In the genomic region with DNA sequence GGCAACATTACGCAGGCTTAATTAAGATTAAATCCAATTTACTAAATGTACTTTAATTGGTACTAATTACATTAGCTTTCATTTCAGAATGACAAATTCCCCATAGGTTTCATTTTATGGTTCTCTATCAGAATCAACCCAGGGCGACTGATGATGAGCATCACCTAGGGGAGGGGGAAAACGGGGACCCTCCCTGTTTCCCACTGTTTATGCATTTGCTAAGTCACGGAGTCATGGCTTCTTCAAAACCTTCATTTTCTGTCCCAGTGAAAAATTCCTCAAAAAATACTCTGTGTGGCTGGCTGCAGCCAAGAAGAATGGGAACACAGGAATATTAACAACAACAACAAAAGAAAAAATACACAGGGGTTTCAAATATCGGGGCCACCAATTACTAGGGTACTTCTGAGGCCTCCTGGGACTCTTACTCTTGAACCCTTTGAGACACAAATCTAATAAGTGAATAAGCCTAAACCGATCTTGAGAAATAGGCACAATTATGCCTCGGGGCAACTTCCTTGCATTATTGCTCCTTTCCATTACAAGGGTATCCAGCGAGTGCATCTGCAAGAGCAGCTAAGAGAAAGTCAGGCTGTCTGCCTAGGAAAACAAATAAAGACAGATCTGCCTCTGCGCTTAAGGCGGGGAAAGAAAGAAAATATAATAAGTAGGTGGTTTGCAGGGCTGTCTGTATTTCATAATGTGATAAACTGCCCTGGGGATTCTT, we compare ENCODE assay signal across 17 mouse cellular contexts. TPM values are rescaled to one million over a fixed set of nuclear protein-coding genes. Genes with fewer than 3 reads are reported as not detected.
A peak's percentile ranks its signal among the peaks of the same experiment; 100 is the strongest.
DNase-seq lines count a peak whose midpoint lies in the region; ATAC-seq and TF ChIP-seq lines count a peak whose summit lies in the region.
"Had no signal": no experiment of that assay in that cellular context is flagged by ENCODE, and none has a peak within 500 bp of the region (broad histone marks: within the 10 kb centered on the region; RNA-seq: fewer than 3 reads in every experiment).

No protein-coding gene starts in this region.

- H3K9ac ChIP-seq in neural tube, embryonic 11.5 days (ENCODE audit: low read length): no peak overlapping the region
- no peak overlapping the region for H3K9ac ChIP-seq in forebrain, embryonic 13.5 days
- no peak overlapping the region for H3K9ac ChIP-seq in hindbrain, postnatal 0 days (replicated peaks; ENCODE audit: low read length)
- no peak overlapping the region for H3K9ac ChIP-seq in neural tube, embryonic 15.5 days (replicated peaks)
- H3K9ac ChIP-seq: heart, embryonic 15.5 days; liver, embryonic 12.5 days had no signal

- no peaks in the 10 kb centered on the region for H3K27me3 ChIP-seq in neural tube, embryonic 11.5 days (ENCODE audit: control insufficient read depth, insufficient read depth, low read length)
- H3K27me3 ChIP-seq in forebrain, embryonic 13.5 days: peaks cover 2% of the 10 kb centered on the region
- H3K27me3 ChIP-seq in hindbrain, postnatal 0 days (ENCODE audit: insufficient read depth, low read length): no peaks in the 10 kb centered on the region
- H3K27me3 ChIP-seq in neural tube, embryonic 15.5 days (replicated peaks): no peaks in the 10 kb centered on the region
- H3K27me3 ChIP-seq: heart, embryonic 15.5 days; liver, embryonic 12.5 days had no signal

- H3K27ac ChIP-seq in neural tube, embryonic 11.5 days (ENCODE audit: low read depth, low read length): no peak overlapping the region
- no peak overlapping the region for H3K27ac ChIP-seq in forebrain, embryonic 13.5 days
- no peak overlapping the region for H3K27ac ChIP-seq in hindbrain, postnatal 0 days
- no peak overlapping the region for H3K27ac ChIP-seq in neural tube, embryonic 15.5 days (replicated peaks)
- H3K27ac ChIP-seq: heart, embryonic 15.5 days; liver, embryonic 12.5 days had no signal

- no peak overlapping the region for H3K4me2 ChIP-seq in neural tube, embryonic 11.5 days (ENCODE audit: low read depth)
- peak overlapping the region; percentile 34 for H3K4me2 ChIP-seq in forebrain, embryonic 13.5 days
- peak overlapping the region; percentile 24 for H3K4me2 ChIP-seq in hindbrain, postnatal 0 days (ENCODE audit: low read depth, low read length)
- peak overlapping the region; percentile 43 for H3K4me2 ChIP-seq in neural tube, embryonic 15.5 days
- H3K4me2 ChIP-seq: heart, embryonic 15.5 days; liver, embryonic 12.5 days had no signal

- peak; percentile 12 for DNase-seq in neural tube, embryonic 11.5 days (ENCODE audit: low spot score)
- DNase-seq in neural tube, embryonic 10.5 days (ENCODE audit: extremely low spot score, low spot score): no peak
- DNase-seq in hindbrain, postnatal 0 days (ENCODE audit: low spot score): peak; percentile 27
- DNase-seq in lung, postnatal 36 days: no peak
- no peak for DNase-seq in heart, postnatal 25 days (ENCODE audit: low spot score)
- DNase-seq: cerebellum, postnatal 10 days; gastrocnemius, postnatal 14 days; kidney, adult 11 months; thymus, postnatal 36 days had no signal

- no peak for TF ChIP-seq CTCF in hindbrain, postnatal 0 days (IDR thresholded peaks at IDR 0.05; ENCODE audit: low read depth)

- ATAC-seq in neural tube, embryonic 11.5 days (ENCODE audit: insufficient read depth, low FRiP score, low TSS enrichment): no peak
- ATAC-seq in forebrain, embryonic 13.5 days: no peak
- no peak for ATAC-seq in hindbrain, postnatal 0 days
- no peak for ATAC-seq in neural tube, embryonic 15.5 days (ENCODE audit: low FRiP score)
- no peak for ATAC-seq in monocyte, adult 5-6 weeks (replicated peaks; ENCODE audit: insufficient number of reproducible peaks, low FRiP score, low TSS enrichment, poor library complexity, severe bottlenecking)
- ATAC-seq: activated CD4-positive, CD25-positive, alpha-beta regulatory T cell, adult 4 months; liver, embryonic 12.5 days; lung, postnatal 0 days had no signal

- no peak overlapping the region for H3K4me3 ChIP-seq in neural tube, embryonic 11.5 days (ENCODE audit: low read depth, low read length)
- peak overlapping the region; percentile 11 for H3K4me3 ChIP-seq in forebrain, embryonic 13.5 days
- H3K4me3 ChIP-seq in hindbrain, postnatal 0 days (ENCODE audit: low read length): no peak overlapping the region
- peak overlapping the region; percentile 12; the same call in 1 of the 2 replicates for H3K4me3 ChIP-seq in neural tube, embryonic 15.5 days (replicated peaks)
- H3K4me3 ChIP-seq: erythroblast, embryonic 14.5 days; heart, embryonic 15.5 days; liver, embryonic 12.5 days had no signal

- no peaks in the 10 kb centered on the region for H3K36me3 ChIP-seq in neural tube, embryonic 11.5 days (ENCODE audit: control insufficient read depth, insufficient read depth, low read length)
- no peaks in the 10 kb centered on the region for H3K36me3 ChIP-seq in forebrain, embryonic 13.5 days (ENCODE audit: poor library complexity, severe bottlenecking)
- H3K36me3 ChIP-seq in hindbrain, postnatal 0 days (ENCODE audit: insufficient read depth, low read length): no peaks in the 10 kb centered on the region
- 0 out of 2 replicates have a peak, but pooled peaks cover 2% of the 10 kb centered on the region for H3K36me3 ChIP-seq in neural tube, embryonic 15.5 days
- H3K36me3 ChIP-seq: heart, embryonic 15.5 days had no signal

- peaks cover 10% of the 10 kb centered on the region; the same call in 1 of the 2 replicates for H3K4me1 ChIP-seq in neural tube, embryonic 11.5 days (ENCODE audit: control insufficient read depth, insufficient read depth, low read length)
- peaks cover 68% of the 10 kb centered on the region for H3K4me1 ChIP-seq in forebrain, embryonic 13.5 days
- 0 out of 2 replicates have a peak, but pooled peaks cover 3% of the 10 kb centered on the region for H3K4me1 ChIP-seq in hindbrain, postnatal 0 days (ENCODE audit: insufficient read depth, low read length)
- H3K4me1 ChIP-seq in neural tube, embryonic 15.5 days: peaks cover 35% of the 10 kb centered on the region

- intact Hi-C loops in heart, postnatal 25 days (cut with DNase I): no loop called here

- 72% methylated on average over 10 of the region's 10 CpGs for WGBS in neural tube, embryonic 11.5 days
- 47% methylated on average over 10 of the region's 10 CpGs for WGBS in forebrain, embryonic 13.5 days
- 64% methylated on average over 10 of the region's 10 CpGs for WGBS in hindbrain, postnatal 0 days
- 33% methylated on average over 10 of the region's 10 CpGs for WGBS in neural tube, embryonic 15.5 days

- H3K9me3 ChIP-seq in neural tube, embryonic 11.5 days (ENCODE audit: control insufficient read depth, low read length): no peaks in the 10 kb centered on the region
- no peaks in the 10 kb centered on the region for H3K9me3 ChIP-seq in forebrain, embryonic 13.5 days (replicated peaks)
- H3K9me3 ChIP-seq in hindbrain, postnatal 0 days (ENCODE audit: low read length): no peaks in the 10 kb centered on the region
- no peaks in the 10 kb centered on the region for H3K9me3 ChIP-seq in neural tube, embryonic 15.5 days (replicated peaks)
- H3K9me3 ChIP-seq: heart, embryonic 15.5 days; liver, embryonic 12.5 days had no signal

RNA-seq across cellular contexts. Expression of gene Tle4, which starts 5.9 kb away (rescaled TPM):
- polyA plus RNA-seq in neural tube, embryonic 11.5 days (2014; fragmentation: Nextera tagmentation; extraction: Ambion mirVana): 30.5 and 34.3 TPM in 2 replicates
- 26.9 and 30.5 TPM in 2 replicates for polyA plus RNA-seq in forebrain, embryonic 13.5 days (2015; fragmentation: Nextera tagmentation; extraction: Ambion mirVana)
- total RNA-seq in hindbrain, postnatal 0 days (2014; rRNA removed): 38.9 and 44.4 TPM in 2 replicates
- polyA plus RNA-seq in hindbrain, postnatal 0 days (2015; fragmentation: Nextera tagmentation; extraction: Ambion mirVana): 15.4 and 16.3 TPM in 2 replicates
- polyA plus RNA-seq in neural tube, embryonic 15.5 days (2015; fragmentation: Nextera tagmentation; extraction: Ambion mirVana): 22.3 and 24.3 TPM in 2 replicates
- 35.3 to 55.7 TPM (median 35.6 TPM) in 3 replicates for total RNA-seq in monocyte, adult 5-6 weeks (2017)
- total RNA-seq in heart, postnatal 25 days (2021): 1 to 10 TPM; 8.9 to 9.5 TPM

Comparison
In these comparisons a context has a peak if more than half of its experiments do, and no peak if none do; other contexts are left out.
1. DNase-seq: peak in neural tube, embryonic 11.5 days (single experiment) and hindbrain, postnatal 0 days (single experiment); none in neural tube, embryonic 10.5 days (single experiment), lung, postnatal 36 days (single experiment) and heart, postnatal 25 days (single experiment).
2. H3K4me3 ChIP-seq: peak in forebrain, embryonic 13.5 days (single experiment) and neural tube, embryonic 15.5 days (single experiment); none in neural tube, embryonic 11.5 days (single experiment) and hindbrain, postnatal 0 days (single experiment).